Mouse (Mus musculus): ENCODE results near the gene Efcab10. TPM values are rescaled to one million over a fixed set of nuclear protein-coding genes. Genes with fewer than 3 reads are reported as not detected.

Efcab10 gene
- polyA plus RNA-seq, 1 experiment = not detected

DNA sequence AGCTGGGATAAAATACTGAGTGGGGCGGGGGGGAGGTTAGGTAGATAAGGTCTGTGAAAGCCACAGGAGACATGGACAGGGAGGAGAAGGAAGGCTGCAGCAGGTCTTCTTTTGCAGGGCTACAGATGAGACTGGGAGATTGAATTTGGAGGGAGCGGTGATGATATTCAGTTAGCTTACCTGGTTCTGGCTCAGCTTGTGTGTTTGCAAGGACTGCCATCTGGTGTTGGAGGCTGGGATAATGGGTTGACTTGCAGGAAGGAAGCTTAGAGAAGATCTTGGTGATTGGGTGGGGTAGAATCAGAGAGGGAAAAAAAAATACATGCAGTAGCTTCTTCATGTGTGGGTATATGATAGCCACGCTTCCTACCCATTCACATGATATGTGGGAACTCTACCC, 29.7 kb downstream of the Efcab10 start:
- Histone ChIP-seq H3K4me3 (ENCODE audit: insufficient read depth, low read length) (no peak overlapping the region), H3K4me1 (ENCODE audit: control insufficient read depth, insufficient read depth, low read length) (no peaks in the 10 kb centered on the region), H3K27ac (ENCODE audit: insufficient read depth, low read length) (no peak overlapping the region)
- TF ChIP-seq POLR2A (IDR thresholded peaks at IDR 0.05; ENCODE audit: low read depth, low read length) (no peak), CTCF (IDR thresholded peaks at IDR 0.05; ENCODE audit: borderline replicate concordance, insufficient read depth, low read length) (peak; percentile 46; the same call in 1 of the 2 replicates)

DNA sequence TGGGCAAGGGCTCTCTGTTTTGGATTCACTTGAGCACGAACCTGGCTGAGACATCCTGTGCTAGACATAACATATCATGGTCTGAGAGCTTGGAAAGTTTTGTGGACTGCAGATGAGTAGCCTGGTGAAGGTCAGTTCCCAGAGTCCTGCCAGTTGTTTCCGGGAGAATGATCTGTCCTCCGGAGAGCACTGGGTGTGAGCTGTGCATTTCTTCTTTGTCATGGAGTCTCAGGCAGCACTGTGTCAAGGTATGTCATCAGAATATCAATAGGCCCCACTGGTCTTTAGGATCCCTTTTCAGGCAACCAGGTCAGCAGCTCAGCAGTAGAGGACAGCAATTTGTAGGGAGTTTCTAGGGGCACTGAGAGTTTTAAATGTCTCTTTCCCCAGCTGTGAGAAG, 32.6 kb downstream of the Efcab10 start:
- TF ChIP-seq CTCF (IDR thresholded peaks at IDR 0.05; ENCODE audit: borderline replicate concordance, insufficient read depth, low read length) = no peak
- no peak for TF ChIP-seq POLR2A (IDR thresholded peaks at IDR 0.05; ENCODE audit: low read depth, low read length)
- Histone ChIP-seq H3K4me3 (ENCODE audit: insufficient read depth, low read length) (no peak overlapping the region), H3K27ac (ENCODE audit: insufficient read depth, low read length) (no peak overlapping the region), H3K4me1 (ENCODE audit: control insufficient read depth, insufficient read depth, low read length) (no peaks in the 10 kb centered on the region)

DNA sequence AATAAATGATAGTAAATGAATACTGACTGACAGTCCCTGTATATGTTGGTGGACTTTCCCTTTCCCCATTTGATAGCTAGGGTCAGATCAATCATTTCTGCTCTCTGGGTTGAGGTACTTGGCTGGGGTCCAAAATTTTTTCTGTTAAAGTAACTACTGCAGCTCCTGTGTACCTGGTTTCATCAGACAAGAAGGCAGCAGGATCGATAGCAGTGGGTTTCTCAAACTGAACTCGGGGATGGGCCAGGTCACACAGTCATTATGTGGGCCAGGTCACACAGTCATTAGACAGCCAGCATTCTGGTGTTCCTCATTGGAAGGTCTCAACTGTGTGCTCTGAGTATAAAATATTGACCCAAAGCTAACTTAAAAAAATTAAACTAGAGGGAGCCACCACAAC, 33.1 kb downstream of the Efcab10 start:
- no peak for TF ChIP-seq POLR2A (IDR thresholded peaks at IDR 0.05; ENCODE audit: low read depth, low read length)
- TF ChIP-seq CTCF (IDR thresholded peaks at IDR 0.05; ENCODE audit: borderline replicate concordance, insufficient read depth, low read length) = no peak
- H3K27ac ChIP-seq (ENCODE audit: insufficient read depth, low read length) = no peak overlapping the region
- H3K4me3 ChIP-seq (ENCODE audit: insufficient read depth, low read length) = no peak overlapping the region
- no peaks in the 10 kb centered on the region for H3K4me1 ChIP-seq (ENCODE audit: control insufficient read depth, insufficient read depth, low read length)

DNA sequence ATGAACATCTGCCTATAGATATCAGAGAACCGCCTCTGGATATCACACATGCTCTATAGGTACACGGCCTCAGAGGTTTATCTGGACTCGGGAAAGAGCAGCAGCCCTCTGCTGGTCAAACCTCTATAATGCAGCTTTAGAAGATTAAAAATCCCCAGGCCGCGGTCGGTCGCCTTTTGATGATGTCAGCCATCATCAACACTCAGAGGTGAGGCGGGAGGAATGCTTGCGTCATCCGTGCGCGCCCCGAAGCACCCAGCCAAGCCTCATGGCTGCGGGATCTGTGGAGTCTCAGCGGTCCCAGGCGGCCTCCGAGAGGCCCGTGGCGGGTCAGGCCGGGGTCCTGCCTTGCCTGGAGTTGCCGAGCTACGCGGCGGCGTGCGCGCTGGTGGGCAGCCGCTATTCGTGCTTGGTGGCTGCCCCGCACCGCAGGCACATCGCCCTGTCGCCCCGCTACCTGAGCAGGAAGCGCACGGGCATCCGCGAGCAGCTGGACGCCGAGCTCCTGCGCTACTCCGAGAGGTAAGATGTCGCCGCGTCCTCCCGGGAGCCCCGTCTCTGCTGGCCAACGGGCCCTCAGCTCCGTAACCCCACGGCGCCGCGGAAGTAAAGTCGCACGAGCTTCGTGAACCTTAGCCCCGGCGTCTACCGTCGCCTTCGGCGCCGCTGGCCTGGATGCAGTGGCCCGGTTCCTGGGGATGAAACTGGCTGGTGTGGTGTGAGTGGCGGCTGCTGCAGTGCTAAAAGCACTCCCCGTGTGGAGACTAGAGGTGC, 34.9 kb downstream of the Efcab10 start, which contains the start of gene Twistnb:
Twistnb (plus strand) TSS at position 249 of the 774 bp plus-strand sequence.
- no peak within 1 kb of the TSS for H3K27ac ChIP-seq (ENCODE audit: insufficient read depth, low read length)
- H3K4me3 ChIP-seq (ENCODE audit: insufficient read depth, low read length) = peak within 1 kb of the TSS; percentile 96
- TF ChIP-seq CTCF (IDR thresholded peaks at IDR 0.05; ENCODE audit: borderline replicate concordance, insufficient read depth, low read length) (no peak), POLR2A (IDR thresholded peaks at IDR 0.05; ENCODE audit: low read depth, low read length) (peak; percentile 79)
- H3K4me1 ChIP-seq (ENCODE audit: control insufficient read depth, insufficient read depth, low read length) = no peaks in the 10 kb centered on the region

GRCm38 (mm10) chr12:33433812-33434211, 39.2 kb downstream of the Efcab10 start:
- TF ChIP-seq POLR2A (IDR thresholded peaks at IDR 0.05; ENCODE audit: low read depth, low read length) = no peak
- no peak for TF ChIP-seq CTCF (IDR thresholded peaks at IDR 0.05; ENCODE audit: borderline replicate concordance, insufficient read depth, low read length)
- Histone ChIP-seq H3K4me1 (ENCODE audit: control insufficient read depth, insufficient read depth, low read length) (no peaks in the 10 kb centered on the region), H3K4me3 (ENCODE audit: insufficient read depth, low read length) (no peak overlapping the region), H3K27ac (ENCODE audit: insufficient read depth, low read length) (no peak overlapping the region)

GRCm38 (mm10) chr12:33434758-33435157, 40.1 kb downstream of the Efcab10 start:
- no peak for TF ChIP-seq CTCF (IDR thresholded peaks at IDR 0.05; ENCODE audit: borderline replicate concordance, insufficient read depth, low read length)
- TF ChIP-seq POLR2A (IDR thresholded peaks at IDR 0.05; ENCODE audit: low read depth, low read length) = no peak
- Histone ChIP-seq H3K4me1 (ENCODE audit: control insufficient read depth, insufficient read depth, low read length) (no peaks in the 10 kb centered on the region), H3K27ac (ENCODE audit: insufficient read depth, low read length) (no peak overlapping the region), H3K4me3 (ENCODE audit: insufficient read depth, low read length) (no peak overlapping the region)

Other genes with a start within 250 kb of the Efcab10 start
- 19.5 and 21.0 TPM in 2 replicates for gene Atxn7l1, start 247.2 kb upstream of the Efcab10 start, polyA plus RNA-seq (2011; ENCODE audit: insufficient read length, low read depth, missing spikeins)
- 16.2 and 24.3 TPM in 2 replicates for gene Twistnb, start 34.8 kb downstream of the Efcab10 start, polyA plus RNA-seq (2011; ENCODE audit: insufficient read length, low read depth, missing spikeins)

Measured in embryonic fibroblast, embryonic 13.5 days (primary cell).